Mouse (Mus musculus) lung, embryonic 16.5 days (tissue): ENCODE measurements around the gene Cck. TPM values are rescaled to one million over a fixed set of nuclear protein-coding genes. Genes with fewer than 3 reads are reported as not detected.

Experiments used
- ATAC-seq: fragments of 200-750 bp; cut with Nextera tagmentation; 2 replicates; pipeline ENCODE4 v1.8.0; 2017; ENCODE audit warnings: low read depth, mild to moderate bottlenecking, moderate library complexity
- H3K27ac ChIP-seq: fragments of 300-500 bp; sonication (generic); 2 replicates; pipeline ENCODE4 v1.5.1; 2014; ENCODE audit warnings: mild to moderate bottlenecking, control low read depth, low read length
- H3K27me3 ChIP-seq: fragments of 300-500 bp; sonication (generic); 2 replicates; pipeline ENCODE4 v1.6.1; 2014; ENCODE audit warnings: low read depth, low read length, mixed read lengths; ENCODE audit not compliant: control insufficient read depth, insufficient read depth
- H3K36me3 ChIP-seq: fragments of 300-500 bp; sonication (generic); 2 replicates; pipeline ENCODE4 v1.6.1; 2014; ENCODE audit warnings: low read length; ENCODE audit not compliant: control insufficient read depth, insufficient read depth
- H3K4me1 ChIP-seq: fragments of 300-500 bp; sonication (generic); replicated peaks from 2 replicates; pipeline ENCODE4 v1.6.1; 2014; ENCODE audit warnings: low read length, mixed read lengths; ENCODE audit not compliant: control insufficient read depth, insufficient read depth
- H3K4me2 ChIP-seq: fragments of 300-500 bp; sonication (generic); 2 replicates; pipeline ENCODE4 v1.6.1; 2014; ENCODE audit warnings: low read depth, low read length, control low read depth
- H3K4me3 ChIP-seq: fragments of 300-500 bp; sonication (generic); 2 replicates; pipeline ENCODE4 v1.5.1; 2014; ENCODE audit warnings: mild to moderate bottlenecking, low read length, control low read depth
- H3K9ac ChIP-seq: fragments of 300-500 bp; sonication (generic); 2 replicates; pipeline ENCODE4 v1.6.1; 2014; ENCODE audit warnings: low read length, control low read depth
- H3K9me3 ChIP-seq: fragments of 300-500 bp; sonication (generic); 2 replicates; pipeline ENCODE4 v1.6.1; 2016; ENCODE audit warnings: low read length; ENCODE audit not compliant: control insufficient read depth
- WGBS: fragments of 180-500 bp; shearing (Covaris S2); extraction: QIAGEN DNeasy Blood & Tissue Kit; methylation state at CpG from one replicate; pipeline ENCODE4 v1.1.7; 2014; 5-methylcytosine and 5-hydroxymethylcytosine counted together
- polyA plus RNA-seq: library from polyadenylated mRNA; unstranded; fragments of >200 nt; fragmentation: Nextera tagmentation; extraction: Ambion mirVana; gene quantifications from 2 replicates; pipeline ENCODE4 v1.2.1, GENCODE M21; 2015

The Cck gene
- 0.38 and 0.52 TPM in 2 replicates for polyA plus RNA-seq

- ATAC-seq: peak; percentile 87
- H3K27ac ChIP-seq: no peak within 1 kb of the TSS
- peak within 1 kb of the TSS; percentile 38 for H3K4me2 ChIP-seq
- H3K36me3 ChIP-seq: no peaks in the 10 kb centered on the region
- 1% methylated on average over 12 of the region's 12 CpGs for WGBS
- H3K4me3 ChIP-seq: peak within 1 kb of the TSS; percentile 23; the same call in 1 of the 2 replicates
- H3K9me3 ChIP-seq: no peaks in the 10 kb centered on the region
- H3K4me1 ChIP-seq: peaks cover 7% of the 10 kb centered on the region
- H3K27me3 ChIP-seq: peaks cover 45% of the 10 kb centered on the region
- H3K9ac ChIP-seq: no peak within 1 kb of the TSS
Measured at GRCm38 (mm10) chr9:121495529-121495928, at the start of gene Cck. Gene Cck, minus strand, starts transcription at chr9:121495694.

GRCm38 (mm10) chr9:121541530-121541929 is 46.0 kb upstream of the Cck start:
- no peak overlapping the region for H3K4me2 ChIP-seq
- H3K9ac ChIP-seq: no peak overlapping the region
- H3K27me3 ChIP-seq: no peaks in the 10 kb centered on the region
- no peak for ATAC-seq
- H3K4me1 ChIP-seq: no peaks in the 10 kb centered on the region
- H3K27ac ChIP-seq: no peak overlapping the region
- peaks cover 3% of the 10 kb centered on the region for H3K9me3 ChIP-seq
- H3K36me3 ChIP-seq: no peaks in the 10 kb centered on the region
- H3K4me3 ChIP-seq: no peak overlapping the region

- peak; percentile 83 for ATAC-seq
- peaks cover 3% of the 10 kb centered on the region; the same call in 1 of the 2 replicates for H3K4me1 ChIP-seq
- H3K4me3 ChIP-seq: no peak overlapping the region
- H3K9me3 ChIP-seq: peaks cover 5% of the 10 kb centered on the region
- WGBS: 72% methylated on average over 9 of the region's 9 CpGs
- no peak overlapping the region for H3K4me2 ChIP-seq
- no peaks in the 10 kb centered on the region for H3K27me3 ChIP-seq
- H3K27ac ChIP-seq: no peak overlapping the region
- H3K9ac ChIP-seq: no peak overlapping the region
- H3K36me3 ChIP-seq: no peaks in the 10 kb centered on the region
Measured at GRCm38 (mm10) chr9:121532626-121533025, 37.1 kb upstream of the Cck start.

GRCm38 (mm10) chr9:121528605-121529357 is 33.3 kb upstream of the Cck start:
- Histone ChIP-seq H3K9ac (no peak overlapping the region), H3K36me3 (no peaks in the 10 kb centered on the region), H3K4me1 (peaks cover 3% of the 10 kb centered on the region; the same call in 1 of the 2 replicates), H3K4me2 (no peak overlapping the region), H3K27me3 (no peaks in the 10 kb centered on the region), H3K27ac (no peak overlapping the region), H3K9me3 (no peaks in the 10 kb centered on the region), H3K4me3 (no peak overlapping the region)
- no peak for ATAC-seq
- 51% methylated on average over 8 of the region's 8 CpGs for WGBS

GRCm38 (mm10) chr9:121526171-121526570 is 30.7 kb upstream of the Cck start:
- no peak overlapping the region for H3K4me3 ChIP-seq
- no peaks in the 10 kb centered on the region for H3K36me3 ChIP-seq
- no peak overlapping the region for H3K27ac ChIP-seq
- H3K9ac ChIP-seq: no peak overlapping the region
- H3K9me3 ChIP-seq: no peaks in the 10 kb centered on the region
- 76% methylated on average over 6 of the region's 6 CpGs for WGBS
- H3K27me3 ChIP-seq: no peaks in the 10 kb centered on the region
- no peak overlapping the region for H3K4me2 ChIP-seq
- no peaks in the 10 kb centered on the region for H3K4me1 ChIP-seq
- no peak for ATAC-seq

GRCm38 (mm10) chr9:121520047-121520446 is 24.6 kb upstream of the Cck start:
- Histone ChIP-seq H3K27me3 (no peaks in the 10 kb centered on the region), H3K4me1 (no peaks in the 10 kb centered on the region), H3K36me3 (no peaks in the 10 kb centered on the region), H3K4me2 (no peak overlapping the region), H3K9me3 (no peaks in the 10 kb centered on the region), H3K9ac (no peak overlapping the region), H3K27ac (no peak overlapping the region), H3K4me3 (no peak overlapping the region)
- no peak for ATAC-seq
- WGBS: 69% methylated on average over 5 of the region's 5 CpGs

- H3K27ac ChIP-seq: no peak overlapping the region
- H3K4me1 ChIP-seq: no peaks in the 10 kb centered on the region
- no peak overlapping the region for H3K9ac ChIP-seq
- no peaks in the 10 kb centered on the region for H3K9me3 ChIP-seq
- no peaks in the 10 kb centered on the region for H3K27me3 ChIP-seq
- no peaks in the 10 kb centered on the region for H3K36me3 ChIP-seq
- H3K4me3 ChIP-seq: no peak overlapping the region
- 76% methylated on average over 5 of the region's 5 CpGs for WGBS
- no peak for ATAC-seq
- no peak overlapping the region for H3K4me2 ChIP-seq
Measured at GRCm38 (mm10) chr9:121514462-121514861, 19.0 kb upstream of the Cck start.

GRCm38 (mm10) chr9:121511911-121512310 is 16.4 kb upstream of the Cck start:
- H3K36me3 ChIP-seq: no peaks in the 10 kb centered on the region
- no peaks in the 10 kb centered on the region for H3K4me1 ChIP-seq
- H3K9ac ChIP-seq: no peak overlapping the region
- H3K9me3 ChIP-seq: no peaks in the 10 kb centered on the region
- no peak overlapping the region for H3K4me3 ChIP-seq
- whole genome bisulfite sequencing: 83% methylated on average over 4 of the region's 4 CpGs
- H3K27ac ChIP-seq: no peak overlapping the region
- ATAC-seq: no peak
- H3K4me2 ChIP-seq: no peak overlapping the region
- H3K27me3 ChIP-seq: no peaks in the 10 kb centered on the region

- Histone ChIP-seq H3K4me1 (no peaks in the 10 kb centered on the region), H3K9me3 (no peaks in the 10 kb centered on the region), H3K4me3 (no peak overlapping the region), H3K27me3 (no peaks in the 10 kb centered on the region), H3K36me3 (no peaks in the 10 kb centered on the region), H3K27ac (no peak overlapping the region), H3K9ac (no peak overlapping the region), H3K4me2 (no peak overlapping the region)
- WGBS: 59% methylated on average over 8 of the region's 8 CpGs
- no peak for ATAC-seq
Measured at GRCm38 (mm10) chr9:121506478-121507180, 11.1 kb upstream of the Cck start.
